Mouse (Mus musculus) erythroblast, embryonic 14.5 days (primary cell): ENCODE results near the gene Fam102a. TPM values are rescaled to one million over a fixed set of nuclear protein-coding genes. Genes with fewer than 3 reads are reported as not detected.

ENCODE experiments used
- H3K27me3 ChIP-seq: 2 replicates; pipeline ENCODE4 v1.6.1; 2012; ENCODE audit warnings: inconsistent platforms; ENCODE audit not compliant: control insufficient read depth
- H3K36me3 ChIP-seq: 2 replicates; pipeline ENCODE4 v1.6.1; 2012; ENCODE audit warnings: mild to moderate bottlenecking, inconsistent platforms; ENCODE audit not compliant: control insufficient read depth
- H3K4me1 ChIP-seq: 2 replicates; pipeline ENCODE4 v1.6.1; 2012; ENCODE audit warnings: inconsistent platforms; ENCODE audit not compliant: control insufficient read depth
- H3K4me3 ChIP-seq: replicated peaks from 2 replicates; pipeline ENCODE3; 2012; ENCODE audit warnings: moderate library complexity, mild to moderate bottlenecking, inconsistent platforms
- H3K9me3 ChIP-seq: 2 replicates; pipeline ENCODE4 v1.6.1; 2012; ENCODE audit warnings: low read length, inconsistent platforms, mixed read lengths; ENCODE audit not compliant: control insufficient read depth
- GATA1 ChIP-seq: IDR thresholded peaks from 2 replicates; pipeline ENCODE4 v1.6.1; 2012; ENCODE audit warnings: low read length, inconsistent platforms, mixed read lengths
- TAL1 ChIP-seq: IDR thresholded peaks from 3 replicates; pipeline ENCODE4 v1.6.1; 2012; ENCODE audit warnings: low read length, inconsistent platforms, mixed read lengths
- polyA plus RNA-seq: library from polyadenylated mRNA; stranded (reverse); fragments of >175 nt; gene quantifications from 2 replicates; pipeline ENCODE4 v1.2.3, GENCODE M21; 2012

Fam102a gene
- polyA plus RNA-seq, 1 experiment = 0.06 TPM

- Histone ChIP-seq H3K36me3 (no peaks in the 10 kb centered on the region), H3K4me3 (peak overlapping the region; percentile 46), H3K4me1 (peaks cover 16% of the 10 kb centered on the region), H3K9me3 (peaks cover 7% of the 10 kb centered on the region; the same call in 1 of the 2 replicates), H3K27me3 (no peaks in the 10 kb centered on the region)
- TF ChIP-seq GATA1 (no peak), TAL1 (no peak)
Observed at GRCm38 (mm10) chr2:32495185-32495726, 39.9 kb upstream of the Fam102a start.

- H3K36me3 ChIP-seq = no peaks in the 10 kb centered on the region
- H3K9me3 ChIP-seq = peaks cover 7% of the 10 kb centered on the region; the same call in 1 of the 2 replicates
- H3K27me3 ChIP-seq = no peaks in the 10 kb centered on the region
- TF ChIP-seq TAL1 = no peak
- TF ChIP-seq GATA1 = no peak
- H3K4me3 ChIP-seq = no peak overlapping the region
- peaks cover 16% of the 10 kb centered on the region for H3K4me1 ChIP-seq
Observed at GRCm38 (mm10) chr2:32496190-32496589, 38.9 kb upstream of the Fam102a start.

GRCm38 (mm10) chr2:32499365-32499764, 35.8 kb upstream of the Fam102a start:
- TF ChIP-seq GATA1 (no peak), TAL1 (no peak)
- no peaks in the 10 kb centered on the region for H3K36me3 ChIP-seq
- H3K27me3 ChIP-seq = no peaks in the 10 kb centered on the region
- H3K4me1 ChIP-seq = peaks cover 16% of the 10 kb centered on the region
- no peak overlapping the region for H3K4me3 ChIP-seq
- H3K9me3 ChIP-seq = peaks cover 7% of the 10 kb centered on the region; the same call in 1 of the 2 replicates

GRCm38 (mm10) chr2:32500461-32500860, 34.7 kb upstream of the Fam102a start:
- peaks cover 6% of the 10 kb centered on the region for H3K4me1 ChIP-seq
- H3K4me3 ChIP-seq = no peak overlapping the region
- no peaks in the 10 kb centered on the region for H3K27me3 ChIP-seq
- TF ChIP-seq GATA1 = no peak
- TF ChIP-seq TAL1 = no peak
- peaks cover 7% of the 10 kb centered on the region; the same call in 1 of the 2 replicates for H3K9me3 ChIP-seq
- no peaks in the 10 kb centered on the region for H3K36me3 ChIP-seq

GRCm38 (mm10) chr2:32501754-32502324, 33.3 kb upstream of the Fam102a start:
- H3K27me3 ChIP-seq = no peaks in the 10 kb centered on the region
- H3K4me1 ChIP-seq = no peaks in the 10 kb centered on the region
- H3K9me3 ChIP-seq = peaks cover 10% of the 10 kb centered on the region
- H3K4me3 ChIP-seq = no peak overlapping the region
- no peaks in the 10 kb centered on the region for H3K36me3 ChIP-seq
- TF ChIP-seq GATA1 (no peak), TAL1 (no peak)

- Histone ChIP-seq H3K36me3 (no peaks in the 10 kb centered on the region), H3K4me3 (no peak overlapping the region), H3K27me3 (no peaks in the 10 kb centered on the region), H3K9me3 (peaks cover 9% of the 10 kb centered on the region), H3K4me1 (no peaks in the 10 kb centered on the region; the same call in 1 of the 2 replicates)
- TF ChIP-seq GATA1 = no peak
- no peak for TF ChIP-seq TAL1
Observed at GRCm38 (mm10) chr2:32502843-32503242, 32.3 kb upstream of the Fam102a start.

- TF ChIP-seq TAL1 (no peak), GATA1 (no peak)
- no peaks in the 10 kb centered on the region for H3K27me3 ChIP-seq
- H3K36me3 ChIP-seq = no peaks in the 10 kb centered on the region
- no peak overlapping the region for H3K4me3 ChIP-seq
- peaks cover 6% of the 10 kb centered on the region for H3K9me3 ChIP-seq
- no peaks in the 10 kb centered on the region; the same call in 1 of the 2 replicates for H3K4me1 ChIP-seq
Observed at GRCm38 (mm10) chr2:32503588-32503987, 31.5 kb upstream of the Fam102a start.

GRCm38 (mm10) chr2:32505536-32505935, 29.6 kb upstream of the Fam102a start:
- Histone ChIP-seq H3K4me3 (no peak overlapping the region), H3K27me3 (no peaks in the 10 kb centered on the region), H3K4me1 (no peaks in the 10 kb centered on the region; the same call in 1 of the 2 replicates), H3K9me3 (peaks cover 3% of the 10 kb centered on the region), H3K36me3 (no peaks in the 10 kb centered on the region)
- TF ChIP-seq TAL1 = no peak
- no peak for TF ChIP-seq GATA1

- TF ChIP-seq TAL1 (no peak), GATA1 (no peak)
- no peak overlapping the region for H3K4me3 ChIP-seq
- peaks cover 3% of the 10 kb centered on the region for H3K9me3 ChIP-seq
- no peaks in the 10 kb centered on the region; the same call in 1 of the 2 replicates for H3K4me1 ChIP-seq
- H3K36me3 ChIP-seq = no peaks in the 10 kb centered on the region
- no peaks in the 10 kb centered on the region for H3K27me3 ChIP-seq
Observed at GRCm38 (mm10) chr2:32506673-32507668, 28.2 kb upstream of the Fam102a start.
